Mouse (Mus musculus) monocyte, adult 2 months (primary cell): ENCODE measurements around the gene Erc2.

Experiments
- DNase-seq, 2 experiments: peaks; one replicate each; pipeline ENCODE4 v3.0.0; 2022; ENCODE audit warnings: low spot score in 2 of 2, low read depth in 1 of 2

Gene Erc2

GRCm38 (mm10) chr14:28362336-28362735, 740.1 kb downstream of the Erc2 start:
- no peak for DNase-seq

- DNase-seq: no peak
These were observed 748.5 kb downstream of the Erc2 start for GRCm38 (mm10) chr14:28370713-28371112.

GRCm38 (mm10) chr14:28371651-28372050, 749.4 kb downstream of the Erc2 start:
- DNase-seq: no peak

GRCm38 (mm10) chr14:28375642-28376091, 753.4 kb downstream of the Erc2 start:
- DNase-seq: no peak

GRCm38 (mm10) chr14:28376208-28376805, 754.1 kb downstream of the Erc2 start:
- no peak for DNase-seq

- DNase-seq: no peak
These were observed 755.3 kb downstream of the Erc2 start for GRCm38 (mm10) chr14:28377519-28377918.

GRCm38 (mm10) chr14:28380129-28380528, 757.9 kb downstream of the Erc2 start:
- DNase-seq: no peak

GRCm38 (mm10) chr14:28381801-28382550, 759.7 kb downstream of the Erc2 start:
- no peak for DNase-seq

GRCm38 (mm10) chr14:28386815-28387607, 764.8 kb downstream of the Erc2 start:
- no peak for DNase-seq

GRCm38 (mm10) chr14:28398915-28399314, 776.7 kb downstream of the Erc2 start:
- DNase-seq: no peak

GRCm38 (mm10) chr14:28399897-28400296, 777.7 kb downstream of the Erc2 start:
- no peak for DNase-seq

- no peak for DNase-seq
These were observed 783.1 kb downstream of the Erc2 start for GRCm38 (mm10) chr14:28405277-28405840.

GRCm38 (mm10) chr14:28409390-28409789, 787.2 kb downstream of the Erc2 start:
- DNase-seq: no peak

- no peak for DNase-seq
These were observed 787.6 kb downstream of the Erc2 start for GRCm38 (mm10) chr14:28409796-28410347.

- no peak for DNase-seq
These were observed 788.6 kb downstream of the Erc2 start for GRCm38 (mm10) chr14:28410789-28411225.

- DNase-seq: no peak
These were observed 790.2 kb downstream of the Erc2 start for GRCm38 (mm10) chr14:28412252-28412995.

- DNase-seq: no peak
These were observed 791.3 kb downstream of the Erc2 start for GRCm38 (mm10) chr14:28413516-28413915.

GRCm38 (mm10) chr14:28417019-28417418, 794.8 kb downstream of the Erc2 start:
- no peak for DNase-seq

- DNase-seq: no peak
These were observed 796.3 kb downstream of the Erc2 start for GRCm38 (mm10) chr14:28418497-28418896.

- DNase-seq: no peak
These were observed 797.0 kb downstream of the Erc2 start for GRCm38 (mm10) chr14:28419188-28419587.
